Mouse (Mus musculus): ENCODE data around the gene Cd24a.
A peak's percentile ranks its signal among the peaks of the same experiment; 100 is the strongest.

DNA sequence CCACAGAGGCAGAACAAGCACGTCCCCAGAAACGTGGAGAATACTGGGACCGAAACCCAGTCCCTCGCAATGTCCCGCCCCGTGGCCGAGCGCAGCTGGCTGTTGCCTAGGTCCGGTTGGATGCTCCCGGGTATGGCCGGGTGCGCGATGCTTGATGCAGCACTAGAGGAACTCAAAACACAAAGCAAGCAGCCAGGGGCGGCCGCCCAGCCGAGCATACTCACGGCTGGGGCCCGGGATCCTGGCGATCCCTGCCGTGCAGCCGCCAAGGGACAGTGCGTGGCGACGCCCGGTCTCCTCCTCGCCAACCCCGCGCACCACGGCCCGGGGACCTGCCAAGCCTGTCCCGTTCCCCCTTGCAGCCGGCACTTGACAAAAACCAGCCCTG is 276 bp downstream of the Cd24a start:
- TF ChIP-seq CTCF (IDR thresholded peaks at IDR 0.05; ENCODE audit: control insufficient read depth, insufficient read depth, low read length), result no peak
- peak; percentile 56 for TF ChIP-seq POLR2A (IDR thresholded peaks at IDR 0.05; ENCODE audit: borderline replicate concordance, control insufficient read depth, low read depth, low read length)
